21 mouse cellular contexts compared by ENCODE assay signal in the genomic region with DNA sequence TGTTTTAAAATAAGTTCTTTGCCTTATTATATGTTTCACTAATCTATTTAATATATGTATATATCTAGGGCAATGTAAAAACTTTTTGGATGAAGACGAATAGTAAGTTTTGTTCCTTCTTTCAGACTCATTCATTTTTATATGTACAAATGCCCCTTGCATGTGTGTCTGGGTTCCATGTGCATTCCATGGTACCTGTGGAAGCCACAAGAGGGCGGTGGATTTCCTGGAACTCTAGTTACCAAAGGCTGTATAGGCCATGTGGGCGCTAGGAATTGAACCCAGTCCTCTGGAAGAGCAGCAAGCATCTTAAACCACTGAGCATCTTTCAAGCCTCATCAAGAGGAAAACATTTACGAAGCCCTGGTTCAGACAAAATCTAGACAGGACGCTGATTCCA. TPM values are rescaled to one million over a fixed set of nuclear protein-coding genes. Genes with fewer than 3 reads are reported as not detected.
DNase-seq lines count a peak whose midpoint lies in the region; ATAC-seq and TF ChIP-seq lines count a peak whose summit lies in the region.
"Had no signal": no experiment of that assay in that cellular context is flagged by ENCODE, and none has a peak within 500 bp of the region (broad histone marks: within the 10 kb centered on the region; RNA-seq: fewer than 3 reads in every experiment).

No protein-coding gene starts in this region.

- ATAC-seq in hindbrain, postnatal 0 days = no peak
- no peak for ATAC-seq in hindbrain, embryonic 11.5 days (ENCODE audit: low FRiP score)
- ATAC-seq in lung, postnatal 0 days = no peak
- no peak for ATAC-seq in stomach, postnatal 0 days (ENCODE audit: low FRiP score, low TSS enrichment)
- ATAC-seq: forebrain, embryonic 16.5 days had no signal

- no peaks in the 10 kb centered on the region for H3K9me3 ChIP-seq in hindbrain, postnatal 0 days (ENCODE audit: low read length)
- H3K9me3 ChIP-seq in hindbrain, embryonic 11.5 days (ENCODE audit: control insufficient read depth, low read length) = no peaks in the 10 kb centered on the region
- no peaks in the 10 kb centered on the region for H3K9me3 ChIP-seq in lung, postnatal 0 days (ENCODE audit: low read length)
- H3K9me3 ChIP-seq in stomach, postnatal 0 days (ENCODE audit: control insufficient read depth, low read length) = no peaks in the 10 kb centered on the region
- H3K9me3 ChIP-seq: embryonic facial prominence, embryonic 12.5 days; hindbrain, embryonic 15.5 days; neural tube, embryonic 12.5 days had no signal

- WGBS in hindbrain, postnatal 0 days = 96% methylated on average over 5 of the region's 5 CpGs
- WGBS in hindbrain, embryonic 11.5 days = 87% methylated on average over 5 of the region's 5 CpGs
- WGBS in lung, postnatal 0 days = 98% methylated on average over 5 of the region's 5 CpGs
- 96% methylated on average over 5 of the region's 5 CpGs for WGBS in lung, adult 2 months
- WGBS in stomach, postnatal 0 days = 92% methylated on average over 5 of the region's 5 CpGs

- H3K9ac ChIP-seq in hindbrain, postnatal 0 days (replicated peaks; ENCODE audit: low read length) = no peak overlapping the region
- H3K9ac ChIP-seq in hindbrain, embryonic 11.5 days (ENCODE audit: low read depth, low read length) = no peak overlapping the region
- H3K9ac ChIP-seq in lung, postnatal 0 days (replicated peaks; ENCODE audit: low read depth) = no peak overlapping the region
- no peak overlapping the region for H3K9ac ChIP-seq in stomach, postnatal 0 days (ENCODE audit: low read length)
- H3K9ac ChIP-seq: embryonic facial prominence, embryonic 12.5 days; heart, embryonic 12.5 days; hindbrain, embryonic 15.5 days; neural tube, embryonic 12.5 days had no signal

- no peaks in the 10 kb centered on the region for H3K27me3 ChIP-seq in hindbrain, postnatal 0 days (ENCODE audit: insufficient read depth, low read length)
- no peaks in the 10 kb centered on the region for H3K27me3 ChIP-seq in hindbrain, embryonic 11.5 days (ENCODE audit: control insufficient read depth, insufficient read depth, low read length)
- no peaks in the 10 kb centered on the region for H3K27me3 ChIP-seq in lung, postnatal 0 days (replicated peaks; ENCODE audit: insufficient read depth, low read length)
- no peaks in the 10 kb centered on the region for H3K27me3 ChIP-seq in stomach, postnatal 0 days (ENCODE audit: control insufficient read depth, insufficient read depth, low read length)
- H3K27me3 ChIP-seq: embryonic facial prominence, embryonic 12.5 days; heart, embryonic 12.5 days; hindbrain, embryonic 15.5 days; neural tube, embryonic 12.5 days had no signal

- H3K36me3 ChIP-seq in hindbrain, postnatal 0 days (ENCODE audit: insufficient read depth, low read length) = peaks cover 61% of the 10 kb centered on the region
- H3K36me3 ChIP-seq in hindbrain, embryonic 11.5 days (ENCODE audit: control insufficient read depth, insufficient read depth, low read length) = peaks cover 29% of the 10 kb centered on the region
- peaks cover 64% of the 10 kb centered on the region for H3K36me3 ChIP-seq in lung, postnatal 0 days (ENCODE audit: insufficient read depth, low read length)
- H3K36me3 ChIP-seq in stomach, postnatal 0 days (ENCODE audit: control insufficient read depth, insufficient read depth, low read length) = peaks cover 36% of the 10 kb centered on the region

- no peak for DNase-seq in hindbrain, postnatal 0 days (ENCODE audit: low spot score)
- DNase-seq in hindbrain, embryonic 11.5 days (ENCODE audit: low spot score) = no peak
- no peak for DNase-seq in lung, postnatal 0 days (ENCODE audit: low spot score)
- DNase-seq in lung, adult 2 months = no peak
- DNase-seq in ES-CJ7 (ENCODE audit: low read depth, low spot score) = peak; percentile 31
- DNase-seq in stomach, postnatal 0 days (ENCODE audit: low spot score) = no peak
- no peak for DNase-seq in gastrocnemius, adult 8-10 months (ENCODE audit: low spot score in 2 of 2)
- DNase-seq: adrenal gland, postnatal 10 days; cerebellum, adult 11-12 months; gastrocnemius, postnatal 10 days; kidney, adult 8-10 months; kidney, postnatal 36 days; lung, postnatal 14 days; right cerebral cortex, postnatal 14 days had no signal

- H3K4me2 ChIP-seq in hindbrain, postnatal 0 days (ENCODE audit: low read depth, low read length) = no peak overlapping the region
- H3K4me2 ChIP-seq in hindbrain, embryonic 11.5 days (replicated peaks; ENCODE audit: low read depth, low read length) = no peak overlapping the region
- no peak overlapping the region for H3K4me2 ChIP-seq in lung, postnatal 0 days (replicated peaks; ENCODE audit: low read depth, low read length)
- H3K4me2 ChIP-seq in stomach, postnatal 0 days (replicated peaks; ENCODE audit: low read depth) = no peak overlapping the region
- H3K4me2 ChIP-seq: embryonic facial prominence, embryonic 12.5 days; heart, embryonic 12.5 days; hindbrain, embryonic 15.5 days; liver, embryonic 11.5 days; neural tube, embryonic 12.5 days had no signal

- no peak overlapping the region for H3K4me3 ChIP-seq in hindbrain, postnatal 0 days (ENCODE audit: low read length)
- H3K4me3 ChIP-seq in hindbrain, embryonic 11.5 days (ENCODE audit: low read depth, low read length) = no peak overlapping the region
- no peak overlapping the region for H3K4me3 ChIP-seq in lung, postnatal 0 days (ENCODE audit: low read depth, low read length)
- no peak overlapping the region for H3K4me3 ChIP-seq in lung, adult 2 months (replicated peaks; ENCODE audit: extremely low read depth, low read depth, low read length)
- H3K4me3 ChIP-seq in stomach, postnatal 0 days (ENCODE audit: low read depth, low read length) = no peak overlapping the region
- H3K4me3 ChIP-seq: embryonic facial prominence, embryonic 12.5 days; heart, embryonic 12.5 days; hindbrain, embryonic 15.5 days; neural tube, embryonic 12.5 days had no signal

- H3K27ac ChIP-seq in hindbrain, postnatal 0 days = no peak overlapping the region
- H3K27ac ChIP-seq in hindbrain, embryonic 11.5 days (ENCODE audit: low read depth, low read length) = no peak overlapping the region
- H3K27ac ChIP-seq in lung, postnatal 0 days (ENCODE audit: low read length) = no peak overlapping the region
- H3K27ac ChIP-seq in stomach, postnatal 0 days (replicated peaks) = no peak overlapping the region
- H3K27ac ChIP-seq: embryonic facial prominence, embryonic 12.5 days; hindbrain, embryonic 15.5 days; neural tube, embryonic 12.5 days had no signal

- peak; percentile 37 for TF ChIP-seq CTCF in hindbrain, postnatal 0 days (IDR thresholded peaks at IDR 0.05; ENCODE audit: low read depth)
- TF ChIP-seq CTCF in lung, postnatal 0 days (IDR thresholded peaks at IDR 0.05) = peak; percentile 36; the same call in 1 of the 2 replicates
- no peak for TF ChIP-seq CTCF in lung, adult 2 months (IDR thresholded peaks at IDR 0.05; ENCODE audit: insufficient read depth, low read length)
- peak; percentile 46 for TF ChIP-seq CTCF in stomach, postnatal 0 days (IDR thresholded peaks at IDR 0.05; ENCODE audit: low read depth)

- H3K4me1 ChIP-seq in hindbrain, postnatal 0 days (ENCODE audit: insufficient read depth, low read length) = no peaks in the 10 kb centered on the region
- no peaks in the 10 kb centered on the region for H3K4me1 ChIP-seq in hindbrain, embryonic 11.5 days (replicated peaks; ENCODE audit: control insufficient read depth, insufficient read depth, low read length)
- no peaks in the 10 kb centered on the region for H3K4me1 ChIP-seq in lung, postnatal 0 days (ENCODE audit: insufficient read depth, low read depth, low read length)
- no peaks in the 10 kb centered on the region for H3K4me1 ChIP-seq in lung, adult 2 months (ENCODE audit: control insufficient read depth, insufficient read depth, low read length)
- H3K4me1 ChIP-seq in stomach, postnatal 0 days (replicated peaks; ENCODE audit: control insufficient read depth, insufficient read depth) = no peaks in the 10 kb centered on the region
- H3K4me1 ChIP-seq: embryonic facial prominence, embryonic 12.5 days; heart, embryonic 12.5 days; hindbrain, embryonic 15.5 days; neural tube, embryonic 12.5 days had no signal

- no peak for TF ChIP-seq EP300 in lung, postnatal 0 days (IDR thresholded peaks at IDR 0.05)
- TF ChIP-seq EP300 in stomach, postnatal 0 days (optimal IDR thresholded peaks at IDR 0.05) = no peak

- TF ChIP-seq POLR2A in lung, adult 2 months (IDR thresholded peaks at IDR 0.05; ENCODE audit: borderline replicate concordance, extremely low read depth, low read depth, low read length) = no peak

RNA-seq across cellular contexts. Expression of a gene that starts 39.9 kb away (rescaled TPM):
- 19.3 and 28.9 TPM in 2 replicates for total RNA-seq in hindbrain, postnatal 0 days (2014; rRNA removed)
- 7.4 and 8.1 TPM in 2 replicates for polyA plus RNA-seq in hindbrain, postnatal 0 days (2015; fragmentation: Nextera tagmentation; extraction: Ambion mirVana)
- 128 and 132 TPM in 2 replicates for polyA plus RNA-seq in hindbrain, embryonic 11.5 days (2014; fragmentation: Nextera tagmentation; extraction: Ambion mirVana)
- 0.18 TPM in 1 of 2 replicates, not detected in the other for polyA plus RNA-seq in lung, postnatal 0 days (2015; fragmentation: Nextera tagmentation; extraction: Ambion mirVana)
- polyA plus RNA-seq in lung, adult 2 months (2012; rRNA removed) = 0.14 and 0.51 TPM in 2 replicates
- 0.05 and 0.21 TPM in 2 replicates for polyA plus RNA-seq in stomach, postnatal 0 days (2015; fragmentation: Nextera tagmentation; extraction: Ambion mirVana)
- under 1 TPM; 0.19 to 0.51 (median 0.38) TPM for total RNA-seq in gastrocnemius, adult 8-10 months (2022)
- total RNA-seq: monocyte, adult 5-6 weeks had no signal

RNA-seq across cellular contexts. Expression of a gene that starts 48.0 kb away (rescaled TPM):
- 97.3 and 102 TPM in 2 replicates for total RNA-seq in hindbrain, postnatal 0 days (2014; rRNA removed)
- 91.5 and 94.0 TPM in 2 replicates for polyA plus RNA-seq in hindbrain, postnatal 0 days (2015; fragmentation: Nextera tagmentation; extraction: Ambion mirVana)
- 32.1 and 32.6 TPM in 2 replicates for polyA plus RNA-seq in hindbrain, embryonic 11.5 days (2014; fragmentation: Nextera tagmentation; extraction: Ambion mirVana)
- 12.8 and 15.5 TPM in 2 replicates for polyA plus RNA-seq in lung, postnatal 0 days (2015; fragmentation: Nextera tagmentation; extraction: Ambion mirVana)
- polyA plus RNA-seq in lung, adult 2 months (2012; rRNA removed) = 19.8 and 54.0 TPM in 2 replicates
- polyA plus RNA-seq in stomach, postnatal 0 days (2015; fragmentation: Nextera tagmentation; extraction: Ambion mirVana) = 15.5 and 16.7 TPM in 2 replicates
- total RNA-seq in gastrocnemius, adult 8-10 months (2022) = 1,000 to 10,000 TPM; 2,927 to 3,255 (median 3,175) TPM

RNA-seq across cellular contexts. Expression of a gene that starts 49.2 kb away (rescaled TPM):
- total RNA-seq in hindbrain, postnatal 0 days (2014; rRNA removed) = 12.7 and 15.0 TPM in 2 replicates
- polyA plus RNA-seq in hindbrain, postnatal 0 days (2015; fragmentation: Nextera tagmentation; extraction: Ambion mirVana) = 12.5 TPM in 2 replicates
- polyA plus RNA-seq in hindbrain, embryonic 11.5 days (2014; fragmentation: Nextera tagmentation; extraction: Ambion mirVana) = 40.6 and 41.5 TPM in 2 replicates
- 9.2 and 10.2 TPM in 2 replicates for polyA plus RNA-seq in lung, postnatal 0 days (2015; fragmentation: Nextera tagmentation; extraction: Ambion mirVana)
- polyA plus RNA-seq in lung, adult 2 months (2012; rRNA removed) = 8.7 and 13.1 TPM in 2 replicates
- 10.0 and 10.8 TPM in 2 replicates for polyA plus RNA-seq in stomach, postnatal 0 days (2015; fragmentation: Nextera tagmentation; extraction: Ambion mirVana)
- total RNA-seq in gastrocnemius, adult 8-10 months (2022) = 1 to 10 TPM; 7.2 to 10.0 (median 8.5) TPM

Comparison
In these comparisons a context has a peak if more than half of its experiments do, and no peak if none do; other contexts are left out.
1. RNA of a gene that starts 39.9 kb away (polyA plus RNA-seq): 128 to 132 TPM in hindbrain, embryonic 11.5 days; 7.4 to 8.1 TPM in hindbrain, postnatal 0 days, 0.14 to 0.51 TPM in lung, adult 2 months, 0.18 TPM in lung, postnatal 0 days and 0.05 to 0.21 TPM in stomach, postnatal 0 days; every median in the first group is over 10 times any median in the second.